Mouse (Mus musculus) forebrain, embryonic 15.5 days (tissue): Measurements from ENCODE around the gene Krt42. TPM values are rescaled to one million over a fixed set of nuclear protein-coding genes. Genes with fewer than 3 reads are reported as not detected.
"Not testable (repeated sequence)": the region's sequence is repeated elsewhere in the genome, so short reads cannot be mapped to it uniquely, and the experiment has no call there.

Experiments used
- ATAC-seq: fragments of 200-750 bp; cut with Nextera tagmentation; replicated peaks from 2 replicates; pipeline ENCODE4 v1.8.0; 2017; ENCODE audit warnings: mild to moderate bottlenecking, moderate TSS enrichment, moderate library complexity
- H3K27ac ChIP-seq: fragments of 300-500 bp; sonication (generic); replicated peaks from 2 replicates; pipeline ENCODE4 v1.5.1; 2015; ENCODE audit warnings: mild to moderate bottlenecking, inconsistent platforms
- H3K27me3 ChIP-seq: fragments of 300-500 bp; sonication (generic); 2 replicates; pipeline ENCODE4 v1.6.1; 2015; ENCODE audit warnings: inconsistent platforms
- H3K36me3 ChIP-seq: fragments of 300-500 bp; sonication (generic); 2 replicates; pipeline ENCODE4 v1.6.1; 2015; ENCODE audit warnings: mild to moderate bottlenecking, inconsistent platforms
- H3K4me1 ChIP-seq: fragments of 300-500 bp; sonication (generic); 2 replicates; pipeline ENCODE4 v1.6.1; 2015; ENCODE audit warnings: inconsistent platforms
- H3K4me2 ChIP-seq: fragments of 300-500 bp; sonication (generic); replicated peaks from 2 replicates; pipeline ENCODE4 v1.6.1; 2015; ENCODE audit warnings: mild to moderate bottlenecking, inconsistent platforms
- H3K4me3 ChIP-seq: fragments of 300-500 bp; sonication (generic); 2 replicates; pipeline ENCODE4 v1.5.1; 2015; ENCODE audit warnings: mild to moderate bottlenecking, inconsistent platforms
- H3K9ac ChIP-seq: fragments of 300-500 bp; sonication (generic); replicated peaks from 2 replicates; pipeline ENCODE4 v1.6.1; 2015; ENCODE audit warnings: mild to moderate bottlenecking, inconsistent platforms
- H3K9me3 ChIP-seq: fragments of 300-500 bp; sonication (generic); 2 replicates; pipeline ENCODE4 v1.6.1; 2016; ENCODE audit warnings: inconsistent platforms
- WGBS: fragments of 180-500 bp; shearing (Covaris S2); methylation state at CpG from one replicate; pipeline ENCODE4 v1.1.7; 2015; ENCODE audit warnings: mixed read lengths; 5-methylcytosine and 5-hydroxymethylcytosine counted together
- polyA plus RNA-seq: library from polyadenylated mRNA; unstranded; fragments of >200 nt; fragmentation: Nextera tagmentation; extraction: Ambion mirVana; gene quantifications from 2 replicates; pipeline ENCODE4 v1.2.1, GENCODE M21; 2015

Krt42 gene
- polyA plus RNA-seq, result not detected in 2 replicates

DNA sequence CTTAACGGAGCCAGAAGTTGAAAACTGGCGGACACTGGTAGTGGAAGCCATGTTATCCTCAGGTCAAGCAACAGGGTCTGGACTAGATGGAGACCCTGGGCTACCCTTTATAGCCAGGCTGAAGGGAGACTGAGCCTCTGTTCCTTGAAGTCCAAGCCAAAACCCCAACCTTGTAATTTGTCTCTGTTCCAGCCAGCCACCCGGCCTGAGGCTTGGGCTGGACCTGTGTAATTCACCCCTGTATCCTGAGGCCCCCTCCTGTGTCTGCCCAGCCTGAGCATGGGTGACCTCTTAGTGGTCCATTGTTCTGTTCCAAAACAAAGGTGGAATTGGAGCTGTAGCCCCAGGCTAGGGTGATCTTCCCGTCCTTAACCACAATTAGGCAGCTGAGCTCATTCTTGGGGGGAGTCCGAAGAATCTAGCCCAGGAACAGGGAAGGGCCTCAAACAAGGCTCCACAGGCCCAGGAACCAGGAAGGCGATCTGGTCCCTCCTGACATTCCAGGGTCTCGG is at the start of gene Krt42:
TSS of gene Krt42 (minus strand) at position 51 of the 512 bp plus-strand sequence.
- no peaks in the 10 kb centered on the region for H3K4me1 ChIP-seq
- WGBS, result 82% methylated on average over 7 of the region's 7 CpGs
- no peaks in the 10 kb centered on the region for H3K9me3 ChIP-seq
- no peak within 1 kb of the TSS for H3K4me2 ChIP-seq
- no peak within 1 kb of the TSS for H3K9ac ChIP-seq
- H3K27ac ChIP-seq, result no peak within 1 kb of the TSS
- no peaks in the 10 kb centered on the region for H3K27me3 ChIP-seq
- H3K36me3 ChIP-seq, result no peaks in the 10 kb centered on the region
- ATAC-seq, result no peak
- no peak within 1 kb of the TSS for H3K4me3 ChIP-seq

GRCm38 (mm10) chr11:100318529-100319451 is 49.1 kb upstream of the Krt42 start:
- Histone ChIP-seq H3K27ac (peak overlapping the region; percentile 86), H3K4me1 (peaks cover 17% of the 10 kb centered on the region), H3K27me3 (no peaks in the 10 kb centered on the region), H3K36me3 (peaks cover 18% of the 10 kb centered on the region), H3K4me3 (peak overlapping the region; percentile 89), H3K9me3 (no peaks in the 10 kb centered on the region), H3K9ac (peak overlapping the region; percentile 44; the same call in 1 of the 2 replicates), H3K4me2 (peak overlapping the region; percentile 64)
- 89% methylated on average over 10 of the region's 10 CpGs for WGBS
- ATAC-seq, result peak; percentile 12; the same call in 1 of the 2 replicates

DNA sequence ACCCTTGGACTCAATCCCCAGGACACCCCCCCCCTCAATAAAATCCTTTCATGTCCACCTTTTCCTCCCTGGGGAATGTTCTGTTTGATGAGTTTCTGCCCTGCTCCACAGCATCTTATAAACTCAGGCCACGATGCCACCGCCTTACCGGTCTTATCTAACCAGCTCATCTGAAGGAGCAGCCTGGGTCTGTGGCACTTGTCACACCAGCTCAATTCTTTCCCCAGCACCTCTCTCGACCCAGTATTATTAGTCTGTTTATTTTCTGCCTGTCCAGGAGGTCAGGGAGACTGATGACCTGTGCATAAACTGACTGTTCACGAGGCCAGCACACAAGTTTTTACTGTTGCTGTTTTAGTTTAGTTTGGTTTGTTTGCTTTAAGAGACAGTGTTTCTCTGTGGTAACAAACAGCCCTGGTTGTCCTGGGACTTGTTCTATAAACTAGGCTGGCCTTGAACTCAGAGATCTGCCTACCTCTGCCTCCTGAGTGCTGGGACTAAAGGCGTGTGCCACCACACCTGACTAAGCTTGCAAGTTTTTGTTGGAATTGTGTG is 48.2 kb upstream of the Krt42 start:
- H3K4me3 ChIP-seq, result no peak overlapping the region
- H3K9ac ChIP-seq, result no peak overlapping the region
- ATAC-seq, result no peak
- H3K27me3 ChIP-seq, result no peaks in the 10 kb centered on the region
- peaks cover 17% of the 10 kb centered on the region for H3K4me1 ChIP-seq
- whole genome bisulfite sequencing, result 84% methylated on average over 6 of the region's 6 CpGs
- H3K9me3 ChIP-seq, result no peaks in the 10 kb centered on the region
- H3K36me3 ChIP-seq, result peaks cover 17% of the 10 kb centered on the region
- no peak overlapping the region for H3K27ac ChIP-seq
- H3K4me2 ChIP-seq, result no peak overlapping the region

GRCm38 (mm10) chr11:100315439-100315838 is 45.8 kb upstream of the Krt42 start:
- Histone ChIP-seq H3K9ac (no peak overlapping the region), H3K27ac (no peak overlapping the region), H3K27me3 (no peaks in the 10 kb centered on the region), H3K36me3 (no peaks in the 10 kb centered on the region), H3K4me1 (peaks cover 4% of the 10 kb centered on the region; the same call in 1 of the 2 replicates), H3K4me3 (no peak overlapping the region), H3K4me2 (no peak overlapping the region), H3K9me3 (no peaks in the 10 kb centered on the region)
- WGBS, result 90% methylated on average over 5 of the region's 5 CpGs
- no peak for ATAC-seq

GRCm38 (mm10) chr11:100313424-100313823 is 43.8 kb upstream of the Krt42 start:
- Histone ChIP-seq H3K27ac (no peak overlapping the region), H3K9ac (no peak overlapping the region), H3K36me3 (no peaks in the 10 kb centered on the region), H3K4me1 (no peaks in the 10 kb centered on the region), H3K9me3 (no peaks in the 10 kb centered on the region), H3K4me2 (no peak overlapping the region), H3K27me3 (no peaks in the 10 kb centered on the region), H3K4me3 (no peak overlapping the region)
- WGBS, result 89% methylated on average over 6 of the region's 6 CpGs
- ATAC-seq, result no peak

DNA sequence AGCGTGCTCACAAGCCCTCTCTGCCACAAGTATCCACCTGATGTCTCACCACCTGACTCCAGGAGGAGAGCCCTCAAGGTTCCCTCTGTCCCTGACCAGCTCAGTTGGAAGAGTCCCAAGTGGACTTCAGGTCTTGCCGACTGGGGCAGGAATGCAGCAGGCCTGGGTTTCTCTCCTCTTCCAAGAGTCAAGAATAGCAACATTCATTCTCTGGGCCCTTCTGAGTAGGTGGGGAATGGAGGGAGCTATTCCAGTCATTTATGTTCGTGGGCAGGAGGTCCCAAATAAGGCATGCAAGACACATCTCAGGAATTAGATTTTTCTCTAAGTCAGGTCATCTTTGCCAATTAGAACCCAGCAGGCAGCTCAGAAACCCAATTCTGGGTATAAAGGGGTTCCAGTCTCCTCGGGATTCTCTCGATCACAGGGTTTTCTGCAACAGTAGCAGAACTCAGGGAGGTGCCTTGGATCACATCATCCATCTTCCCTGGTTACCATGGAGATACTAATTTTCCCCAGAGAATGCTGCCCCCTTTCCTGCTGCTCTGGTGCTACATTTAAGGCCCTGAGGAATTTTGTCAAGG is 42.5 kb upstream of the Krt42 start:
- H3K4me1 ChIP-seq, result no peaks in the 10 kb centered on the region
- WGBS, result 20% methylated on average over 5 of the region's 5 CpGs
- H3K9me3 ChIP-seq, result no peaks in the 10 kb centered on the region

GRCm38 (mm10) chr11:100311656-100312055 is 42.0 kb upstream of the Krt42 start:
- Histone ChIP-seq H3K9ac (no peak overlapping the region), H3K4me2 (no peak overlapping the region), H3K4me3 (no peak overlapping the region), H3K4me1 (no peaks in the 10 kb centered on the region), H3K27ac (no peak overlapping the region), H3K9me3 (no peaks in the 10 kb centered on the region), H3K27me3 (no peaks in the 10 kb centered on the region), H3K36me3 (no peaks in the 10 kb centered on the region)
- WGBS, result 93% methylated on average over 1 of the region's 1 CpGs
- ATAC-seq, result no peak

More for the DNA sequence above, 42.5 kb upstream of the Krt42 start:
- Histone ChIP-seq H3K4me3 (no peak overlapping the region), H3K27me3 (no peaks in the 10 kb centered on the region), H3K9ac (no peak overlapping the region), H3K4me2 (no peak overlapping the region), H3K36me3 (no peaks in the 10 kb centered on the region), H3K27ac (no peak overlapping the region)
- no peak for ATAC-seq

DNA sequence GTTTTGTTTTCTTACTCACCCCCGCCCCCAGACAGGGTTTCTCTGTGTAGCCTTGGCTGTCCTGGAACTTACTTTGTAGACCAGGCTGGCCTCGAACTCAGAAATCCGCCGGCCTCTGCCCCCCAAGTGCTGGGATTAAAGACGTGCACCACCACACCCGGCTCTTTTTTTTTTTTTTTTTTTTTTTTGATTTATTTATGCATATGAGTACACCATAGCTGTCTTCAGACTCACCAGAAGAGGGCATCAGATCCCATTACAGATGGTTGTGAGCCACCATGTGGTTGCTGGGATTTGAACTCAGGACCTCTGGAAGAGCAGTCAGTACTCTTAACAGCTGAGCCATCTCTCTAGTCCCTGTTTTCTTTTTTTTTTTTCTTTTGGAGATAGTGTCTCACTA is 39.0 kb upstream of the Krt42 start:
- ATAC-seq, H3K9ac ChIP-seq: not testable (repeated sequence)

GRCm38 (mm10) chr11:100307900-100308299 is 38.2 kb upstream of the Krt42 start:
- Histone ChIP-seq H3K27me3 (no peaks in the 10 kb centered on the region), H3K27ac (no peak overlapping the region), H3K4me1 (no peaks in the 10 kb centered on the region), H3K4me3 (no peak overlapping the region), H3K9me3 (no peaks in the 10 kb centered on the region), H3K9ac (no peak overlapping the region), H3K4me2 (no peak overlapping the region), H3K36me3 (no peaks in the 10 kb centered on the region)
- WGBS, result 95% methylated on average over 5 of the region's 5 CpGs
- ATAC-seq, result no peak

More for the DNA sequence above, 39.0 kb upstream of the Krt42 start:
- WGBS, result 93% methylated on average over 6 of the region's 6 CpGs
- not testable (repeated sequence) for H3K27ac ChIP-seq, H3K4me1 ChIP-seq, H3K4me3 ChIP-seq, H3K4me2 ChIP-seq, H3K27me3 ChIP-seq, H3K9me3 ChIP-seq, H3K36me3 ChIP-seq

DNA sequence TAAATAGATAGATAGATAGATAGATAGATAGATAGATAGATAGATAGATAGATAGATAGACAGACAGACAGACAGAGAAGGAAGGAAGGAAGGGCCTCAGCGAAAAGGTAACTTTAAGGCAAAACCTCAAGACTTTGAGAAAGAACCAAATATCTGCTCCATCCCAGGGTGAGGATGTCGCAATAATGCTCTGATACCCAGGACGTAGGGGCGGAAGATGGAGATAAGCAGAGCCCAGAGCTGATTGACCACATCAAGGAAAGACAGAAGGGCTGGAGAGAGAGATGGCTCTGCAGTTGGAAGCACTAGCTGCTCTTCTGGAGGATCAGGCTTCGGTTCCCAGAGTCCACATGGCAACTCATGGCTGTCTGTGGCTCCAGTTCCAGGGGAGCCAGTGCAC is 31.6 kb upstream of the Krt42 start:
- Histone ChIP-seq H3K9me3 (no peaks in the 10 kb centered on the region), H3K9ac (no peak overlapping the region), H3K4me2 (no peak overlapping the region), H3K4me1 (peaks cover 4% of the 10 kb centered on the region; the same call in 1 of the 2 replicates), H3K36me3 (no peaks in the 10 kb centered on the region), H3K27ac (no peak overlapping the region), H3K4me3 (no peak overlapping the region), H3K27me3 (no peaks in the 10 kb centered on the region)
- WGBS, result 93% methylated on average over 5 of the region's 5 CpGs
- no peak for ATAC-seq

DNA sequence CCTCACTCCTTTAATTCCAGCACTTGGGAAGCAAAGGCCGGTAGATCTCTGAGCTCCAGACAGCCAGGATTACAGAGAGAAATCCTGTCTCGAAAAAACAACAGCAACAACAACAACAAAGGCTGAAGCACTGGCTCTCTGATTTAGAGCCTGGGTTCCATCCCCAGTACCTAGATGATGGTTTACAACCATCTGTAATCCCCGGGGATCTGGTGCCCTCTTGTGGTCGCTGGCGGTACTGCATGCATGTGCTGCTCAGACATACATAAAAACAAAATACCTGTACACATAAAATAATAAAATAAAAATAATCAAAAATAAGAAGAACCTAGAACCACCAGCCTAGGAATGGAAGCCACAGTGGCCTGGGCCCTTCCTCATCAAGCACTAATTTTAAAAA is 30.6 kb upstream of the Krt42 start:
- Histone ChIP-seq H3K9ac (no peak overlapping the region), H3K4me3 (no peak overlapping the region), H3K4me1 (peaks cover 4% of the 10 kb centered on the region; the same call in 1 of the 2 replicates), H3K36me3 (no peaks in the 10 kb centered on the region), H3K27me3 (no peaks in the 10 kb centered on the region), H3K27ac (no peak overlapping the region), H3K4me2 (no peak overlapping the region), H3K9me3 (no peaks in the 10 kb centered on the region)
- WGBS, result 9% methylated on average over 5 of the region's 5 CpGs
- ATAC-seq, result no peak
